Mouse (Mus musculus) heart, postnatal 14 days (tissue): ENCODE measurements around the gene Fam20c. TPM values are rescaled to one million over a fixed set of nuclear protein-coding genes. Genes with fewer than 3 reads are reported as not detected.

ENCODE experiments used
- total RNA-seq, 2 experiments: library from RNA; stranded (reverse); gene quantifications; 2 replicates each; pipeline ENCODE4 v1.2.3; 2021

Gene Fam20c
- total RNA-seq, 2 experiments from 2014 or later = 9.9 to 10.4 TPM

Other genes starting within 250 kb of the Fam20c start
- gene 1700123K08Rik, start 189.8 kb upstream of the Fam20c start, total RNA-seq = not detected
- gene Zfp68, start 134.8 kb upstream of the Fam20c start, total RNA-seq = 10 to 100 TPM; 22.7 to 23.5 TPM
- gene A430033K04Rik, start 131.7 kb upstream of the Fam20c start, total RNA-seq = 1 to 10 TPM; 4.1 to 4.3 TPM
- not detected for gene Gm5294, start 65.6 kb downstream of the Fam20c start, total RNA-seq
- 10 to 100 TPM; 25.6 to 27.9 TPM for gene Pdgfa, start 242.9 kb downstream of the Fam20c start, total RNA-seq